Mouse (Mus musculus): ENCODE data around the gene Pltp. TPM values are rescaled to one million over a fixed set of nuclear protein-coding genes. Genes with fewer than 3 reads are reported as not detected.

Pltp gene
- total and polyA plus RNA-seq, 3 experiments = 5.2 to 17.1 TPM; not detected in 1

DNA sequence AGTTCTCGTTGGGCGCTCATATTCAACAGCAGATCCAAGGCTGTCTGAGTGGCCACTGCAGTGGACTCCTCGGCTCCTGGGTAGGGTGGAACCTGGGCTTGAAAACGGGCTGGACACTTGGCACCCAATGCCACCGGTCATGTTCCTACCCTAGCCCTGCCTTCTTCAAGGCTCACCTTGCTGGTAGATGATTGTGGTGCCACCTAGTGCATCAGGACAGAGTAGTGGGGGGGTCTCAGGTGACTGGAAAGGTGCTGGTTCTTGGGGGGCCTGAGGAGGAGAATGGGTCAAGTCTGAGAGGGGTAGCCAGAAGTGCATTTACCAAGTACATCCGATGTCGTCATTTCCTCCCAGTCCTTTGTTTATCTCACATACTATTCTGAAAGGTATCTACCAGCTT lies 40.5 kb upstream of the Pltp start:
- peaks cover 0 to 5% of the 10 kb centered on the region in 2 experiments; a peak in 1 of 4 replicates for H3K36me3 ChIP-seq (ENCODE audit: control insufficient read depth in 1 of 2, insufficient read depth in 2 of 2, low read length in 2 of 2)
- H3K4me3 ChIP-seq (ENCODE audit: control insufficient read depth in 1 of 2, insufficient read depth in 1 of 2, low read depth in 2 of 2, low read length in 2 of 2) = no peak overlapping the region
- TF ChIP-seq NRF1 (IDR thresholded peaks at IDR 0.05; ENCODE audit: insufficient read depth, low read depth, low read length, poor library complexity, severe bottlenecking) (no peak), EP300 (IDR thresholded peaks at IDR 0.05; ENCODE audit: low read depth in 1 of 2, low read length in 2 of 2) (no peak), ZC3H11A (IDR thresholded peaks at IDR 0.05; ENCODE audit: low read depth, low read length) (no peak), POLR2AphosphoS5 (IDR thresholded peaks at IDR 0.05; ENCODE audit: borderline replicate concordance, low read depth, low read length) (no peak), GATA1 (IDR thresholded peaks at IDR 0.05; ENCODE audit: low read depth, low read length) (no peak), RCOR1 (IDR thresholded peaks at IDR 0.05; ENCODE audit: low read depth, low read length) (no peak), USF2 (IDR thresholded peaks at IDR 0.05; ENCODE audit: borderline replicate concordance in 1 of 2, insufficient read depth in 1 of 2, low read depth in 1 of 2, low read length in 2 of 2) (no peak), CHD1 (IDR thresholded peaks at IDR 0.05; ENCODE audit: low read depth, low read length) (no peak), E2F4 (IDR thresholded peaks at IDR 0.05; ENCODE audit: borderline replicate concordance, low read depth, low read length) (no peak), USF1 (IDR thresholded peaks at IDR 0.05; ENCODE audit: low read depth, low read length) (no peak), POLR2AphosphoS2 (IDR thresholded peaks at IDR 0.05; ENCODE audit: low read length) (no peak), MYC (IDR thresholded peaks at IDR 0.05; ENCODE audit: low read depth, low read length) (no peak), MXI1 (IDR thresholded peaks at IDR 0.05; ENCODE audit: low read depth, low read length) (no peak), GABPA (IDR thresholded peaks at IDR 0.05; ENCODE audit: low read depth, low read length) (no peak)
- no peak overlapping the region for H3K9ac ChIP-seq (ENCODE audit: control insufficient read depth, low read depth, low read length, poor library complexity, severe bottlenecking)
- H3K27ac ChIP-seq (ENCODE audit: control insufficient read depth, low read depth, low read length) = no peak overlapping the region
- no peaks in the 10 kb centered on the region for H3K79me2 ChIP-seq (ENCODE audit: control insufficient read depth, insufficient read depth, low read length, poor library complexity)
- no peak for DNase-seq (ENCODE audit: low read depth, low spot score)
- H3K4me1 ChIP-seq (ENCODE audit: control insufficient read depth in 1 of 2, insufficient read depth in 2 of 2, low read length in 2 of 2) = no peaks in the 10 kb centered on the region
- H3K27me3 ChIP-seq (ENCODE audit: control insufficient read depth in 1 of 2, insufficient read depth in 2 of 2, low read length in 2 of 2) = no peaks in the 10 kb centered on the region
- H3K9me3 ChIP-seq (replicated peaks; ENCODE audit: insufficient read depth, low read length) = no peaks in the 10 kb centered on the region

- Histone ChIP-seq H3K36me3 (ENCODE audit: control insufficient read depth in 1 of 2, insufficient read depth in 2 of 2, low read length in 2 of 2) (peaks cover 0 to 3% of the 10 kb centered on the region in 2 experiments; a peak in 1 of 4 replicates), H3K27ac (ENCODE audit: control insufficient read depth, low read depth, low read length) (no peak overlapping the region), H3K9me3 (replicated peaks; ENCODE audit: insufficient read depth, low read length) (no peaks in the 10 kb centered on the region), H3K4me1 (ENCODE audit: control insufficient read depth in 1 of 2, insufficient read depth in 2 of 2, low read length in 2 of 2) (no peaks in the 10 kb centered on the region), H3K9ac (ENCODE audit: control insufficient read depth, low read depth, low read length, poor library complexity, severe bottlenecking) (no peak overlapping the region), H3K27me3 (ENCODE audit: control insufficient read depth in 1 of 2, insufficient read depth in 2 of 2, low read length in 2 of 2) (no peaks in the 10 kb centered on the region), H3K79me2 (ENCODE audit: control insufficient read depth, insufficient read depth, low read length, poor library complexity) (no peaks in the 10 kb centered on the region), H3K4me3 (ENCODE audit: control insufficient read depth in 1 of 2, insufficient read depth in 1 of 2, low read depth in 2 of 2, low read length in 2 of 2) (no peak overlapping the region)
- no peak for DNase-seq (ENCODE audit: low read depth, low spot score)
- TF ChIP-seq MAFK (IDR thresholded peaks at IDR 0.05; ENCODE audit: borderline replicate concordance, low read depth, low read length) = no peak
- TF ChIP-seq RAD21 (IDR thresholded peaks at IDR 0.05; ENCODE audit: low read depth, low read length) = no peak
- TF ChIP-seq ZC3H11A (IDR thresholded peaks at IDR 0.05; ENCODE audit: low read depth, low read length) = no peak
- TF ChIP-seq CHD2 (IDR thresholded peaks at IDR 0.05; ENCODE audit: low read length) = no peak
- no peak for TF ChIP-seq ZMIZ1 (IDR thresholded peaks at IDR 0.05; ENCODE audit: low read depth, low read length)
- TF ChIP-seq POLR2A (IDR thresholded peaks at IDR 0.05; ENCODE audit: control insufficient read depth in 1 of 2, insufficient read depth in 1 of 2, low read depth in 1 of 2, low read length in 2 of 2, poor library complexity in 1 of 2) = no peak
- no peak for TF ChIP-seq ETS1 (IDR thresholded peaks at IDR 0.05; ENCODE audit: low read depth, low read length)
- TF ChIP-seq UBTF (IDR thresholded peaks at IDR 0.05; ENCODE audit: borderline replicate concordance, insufficient read depth, low read depth, low read length) = no peak
- TF ChIP-seq USF1 (IDR thresholded peaks at IDR 0.05; ENCODE audit: low read depth, low read length) = no peak
- no peak for TF ChIP-seq TAL1 (IDR thresholded peaks at IDR 0.05; ENCODE audit: low read length)
- no peak for TF ChIP-seq EP300 (IDR thresholded peaks at IDR 0.05; ENCODE audit: low read depth in 1 of 2, low read length in 2 of 2)
- TF ChIP-seq MAX (IDR thresholded peaks at IDR 0.05; ENCODE audit: low read length) = no peak
- no peak for TF ChIP-seq USF2 (IDR thresholded peaks at IDR 0.05; ENCODE audit: borderline replicate concordance in 1 of 2, insufficient read depth in 1 of 2, low read depth in 1 of 2, low read length in 2 of 2)
- no peak for TF ChIP-seq GATA1 (IDR thresholded peaks at IDR 0.05; ENCODE audit: low read depth, low read length)
Observed at GRCm38 (mm10) chr2:164895885-164896284, 38.4 kb upstream of the Pltp start.
